Mouse (Mus musculus): ENCODE measurements around the gene Rps11.

DNA sequence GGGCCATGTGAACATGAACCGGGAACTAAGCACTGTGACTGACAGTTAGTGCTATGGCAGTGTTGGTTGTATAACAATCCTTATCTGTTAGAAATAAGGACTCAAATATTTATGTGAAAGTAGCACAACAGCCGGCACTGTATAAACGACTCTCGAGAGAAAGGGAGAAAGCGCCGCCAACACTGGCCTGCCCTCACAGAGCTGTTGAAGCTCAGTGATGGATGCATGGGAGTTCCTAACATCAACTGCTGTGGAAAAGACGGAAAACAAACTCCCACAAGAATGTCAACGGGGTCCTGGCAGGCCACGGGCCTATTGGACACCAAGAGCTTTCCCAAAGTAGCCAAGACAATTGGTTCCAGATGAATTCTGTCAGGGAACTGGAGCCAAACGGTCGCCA, 27.1 kb upstream of the Rps11 start:
- TF ChIP-seq CTCF (conservative IDR thresholded peaks at IDR 0.05; ENCODE audit: insufficient read depth, insufficient read length, low read depth, low read length) (no peak), POLR2A (IDR thresholded peaks at IDR 0.05; ENCODE audit: low read depth, low read length) (no peak)

All from kidney, adult 2 months (tissue).